Comparison of ENCODE assay signal across 13 mouse cellular contexts in the genomic region with DNA sequence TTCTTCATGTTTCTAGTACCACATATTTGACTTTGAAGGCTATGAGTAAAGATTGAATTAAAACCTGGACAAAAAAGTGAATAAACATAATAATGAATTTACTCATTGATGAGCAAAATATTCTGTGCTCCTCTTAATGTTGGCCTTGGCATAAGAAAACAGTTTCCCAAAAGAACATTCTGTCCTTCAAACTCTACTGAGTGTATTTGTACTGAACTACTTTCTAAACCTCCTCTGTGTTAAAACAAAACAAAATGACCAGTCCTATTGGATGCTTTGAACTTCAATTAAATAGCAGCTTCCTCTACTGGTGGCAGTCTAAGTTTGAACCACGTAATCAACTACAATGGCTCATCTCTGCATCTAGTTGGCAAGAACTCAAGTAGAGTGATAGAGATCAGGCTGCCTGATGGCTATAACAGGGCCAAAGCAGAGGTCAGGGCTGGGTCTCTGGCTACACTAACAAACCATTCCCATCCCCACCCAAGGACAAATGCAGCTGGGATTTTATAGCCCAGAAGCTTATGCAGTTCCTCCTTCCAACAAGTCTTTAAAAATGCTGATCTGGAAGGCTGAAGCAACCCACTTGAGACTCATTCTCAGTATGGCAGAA.
DNase-seq lines count a peak whose midpoint lies in the region; ATAC-seq lines count a peak whose summit lies in the region.
"Had no signal": no experiment of that assay in that cellular context is flagged by ENCODE, and none has a peak within 500 bp of the region (broad histone marks: within the 10 kb centered on the region; RNA-seq: fewer than 3 reads in every experiment).

No protein-coding gene starts in this region.

- no peaks in the 10 kb centered on the region for H3K36me3 ChIP-seq in midbrain, embryonic 14.5 days (ENCODE audit: control insufficient read depth, insufficient read depth, low read length)
- H3K36me3 ChIP-seq: heart, embryonic 13.5 days; neural tube, embryonic 15.5 days had no signal

- H3K9ac ChIP-seq in midbrain, embryonic 14.5 days (replicated peaks; ENCODE audit: low read length): no peak overlapping the region
- H3K9ac ChIP-seq: heart, embryonic 13.5 days; neural tube, embryonic 15.5 days had no signal

- H3K4me3 ChIP-seq in midbrain, embryonic 14.5 days (replicated peaks; ENCODE audit: low read depth, low read length): no peak overlapping the region
- H3K4me3 ChIP-seq: heart, embryonic 13.5 days; layer of hippocampus, adult 2 months; neural tube, embryonic 15.5 days had no signal

- 70% methylated on average over 1 of the region's 1 CpGs for WGBS in midbrain, embryonic 14.5 days

- intact Hi-C loops in heart, postnatal 36 days (cut with DNase I): loop anchor here (2.0 to 10.0 kb wide), 9 partner anchors 83 to 1219 kb away; partner anchors contain the start of gene Nr2f2

- no peaks in the 10 kb centered on the region for H3K4me1 ChIP-seq in midbrain, embryonic 14.5 days (ENCODE audit: control insufficient read depth, insufficient read depth, low read length)

- no peak for ATAC-seq in midbrain, embryonic 14.5 days (ENCODE audit: low FRiP score, low TSS enrichment)
- ATAC-seq: midbrain, embryonic 16.5 days had no signal

- H3K27ac ChIP-seq in midbrain, embryonic 14.5 days (replicated peaks; ENCODE audit: low read depth, low read length): no peak overlapping the region
- H3K27ac ChIP-seq: heart, embryonic 13.5 days; layer of hippocampus, adult 2 months; neural tube, embryonic 15.5 days had no signal

- no peaks in the 10 kb centered on the region for H3K27me3 ChIP-seq in midbrain, embryonic 14.5 days (ENCODE audit: control insufficient read depth, insufficient read depth, low read length)
- H3K27me3 ChIP-seq: heart, embryonic 13.5 days; neural tube, embryonic 15.5 days had no signal

- DNase-seq in adrenal gland, adult (ENCODE audit: inconsistent age in 2 of 2, low spot score in 1 of 2): peak; percentile 57 to 68
- DNase-seq in adrenal gland, postnatal 4 days (ENCODE audit: low spot score in 2 of 2): no peak
- peak; percentile 56 for DNase-seq in ovary, adult 18-20 months (ENCODE audit: low spot score)
- DNase-seq in ovary, postnatal 36 days (ENCODE audit: low spot score): no peak
- peak; percentile 16 to 36 for DNase-seq in heart, postnatal 36 days
- DNase-seq in lung, postnatal 25 days (ENCODE audit: low spot score): peak; percentile 26
- DNase-seq in midbrain, embryonic 14.5 days: no peak
- no peak for DNase-seq in urinary bladder, adult 2 months (ENCODE audit: low spot score)
- DNase-seq: cerebellum, adult 9-11 months had no signal

- no peaks in the 10 kb centered on the region for H3K9me3 ChIP-seq in midbrain, embryonic 14.5 days (ENCODE audit: control insufficient read depth, low read length)
- H3K9me3 ChIP-seq: heart, embryonic 13.5 days; neural tube, embryonic 15.5 days had no signal

- H3K4me2 ChIP-seq in midbrain, embryonic 14.5 days (ENCODE audit: low read length): no peak overlapping the region
- H3K4me2 ChIP-seq: heart, embryonic 13.5 days; neural tube, embryonic 15.5 days had no signal

Comparison
In these comparisons a context has a peak if more than half of its experiments do, and no peak if none do; other contexts are left out.
1. DNase-seq: peak in adrenal gland, adult (2 of 2), ovary, adult 18-20 months (single experiment), heart, postnatal 36 days (2 of 2) and lung, postnatal 25 days (single experiment); none in adrenal gland, postnatal 4 days (0 of 2), ovary, postnatal 36 days (single experiment), midbrain, embryonic 14.5 days (single experiment) and urinary bladder, adult 2 months (single experiment).